Mouse (Mus musculus): ENCODE data around the gene Rab1b. TPM values are rescaled to one million over a fixed set of nuclear protein-coding genes. Genes with fewer than 3 reads are reported as not detected.

The Rab1b gene
- polyA plus RNA-seq, 1 experiment from 2014 or later, result 90.6 TPM

DNA sequence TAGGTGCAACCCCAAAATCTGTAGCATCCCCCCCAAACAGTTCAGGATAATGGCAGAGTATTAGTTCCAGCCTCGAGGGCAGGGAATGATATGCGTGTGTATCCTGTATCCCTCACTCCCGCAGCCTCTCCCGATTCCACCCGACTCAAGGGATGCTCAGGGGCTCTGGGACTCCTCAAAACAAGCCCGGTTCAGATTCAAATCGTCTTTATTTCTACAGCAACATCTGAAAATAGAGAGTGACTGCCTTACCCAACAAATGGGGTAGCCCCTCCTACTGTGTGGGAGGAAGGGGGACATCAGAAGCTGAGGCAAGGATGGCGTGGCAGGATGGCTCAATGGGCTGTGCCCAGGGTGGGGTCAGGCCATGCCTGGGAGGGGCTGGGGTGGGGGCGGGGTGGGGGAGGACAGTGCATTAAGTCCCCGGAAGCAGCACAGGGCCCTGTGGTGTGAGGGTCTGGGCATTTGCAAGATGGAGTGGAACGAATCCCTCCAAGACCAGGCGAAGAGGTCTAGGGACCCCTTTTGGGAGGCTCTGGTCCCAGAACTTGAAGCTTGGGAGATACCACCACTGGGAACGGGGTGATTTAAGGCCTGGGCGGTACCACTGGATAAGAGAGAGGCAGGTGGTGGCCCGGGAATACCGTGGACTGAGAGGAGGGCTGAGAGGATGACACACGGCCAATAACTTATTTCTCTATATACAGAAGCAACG, 841 bp upstream of the Rab1b start:
- H3K9ac ChIP-seq (replicated peaks), result no peak overlapping the region
- WGBS (ENCODE audit: insufficient replicate concordance), result 74% methylated on average over 18 of the region's 18 CpGs
- peak overlapping the region; percentile 97 for H3K4me2 ChIP-seq (ENCODE audit: low read depth, low read length)
- no peaks in the 10 kb centered on the region for H3K27me3 ChIP-seq (ENCODE audit: insufficient read depth, low read length)
- no peak for ATAC-seq
- TF ChIP-seq EP300 (IDR thresholded peaks at IDR 0.05; ENCODE audit: low read depth) (no peak), CTCF (IDR thresholded peaks at IDR 0.05; ENCODE audit: low read depth) (no peak)
- no peaks in the 10 kb centered on the region for H3K9me3 ChIP-seq (ENCODE audit: low read length)
- DNase-seq, result no peak
- peaks cover 30% of the 10 kb centered on the region for H3K36me3 ChIP-seq (replicated peaks; ENCODE audit: insufficient read depth, low read length)
- peaks cover 27% of the 10 kb centered on the region for H3K4me1 ChIP-seq (ENCODE audit: insufficient read depth)
- no peak overlapping the region for H3K4me3 ChIP-seq (ENCODE audit: low read depth, low read length)
- H3K27ac ChIP-seq (ENCODE audit: low read depth), result no peak overlapping the region

DNA sequence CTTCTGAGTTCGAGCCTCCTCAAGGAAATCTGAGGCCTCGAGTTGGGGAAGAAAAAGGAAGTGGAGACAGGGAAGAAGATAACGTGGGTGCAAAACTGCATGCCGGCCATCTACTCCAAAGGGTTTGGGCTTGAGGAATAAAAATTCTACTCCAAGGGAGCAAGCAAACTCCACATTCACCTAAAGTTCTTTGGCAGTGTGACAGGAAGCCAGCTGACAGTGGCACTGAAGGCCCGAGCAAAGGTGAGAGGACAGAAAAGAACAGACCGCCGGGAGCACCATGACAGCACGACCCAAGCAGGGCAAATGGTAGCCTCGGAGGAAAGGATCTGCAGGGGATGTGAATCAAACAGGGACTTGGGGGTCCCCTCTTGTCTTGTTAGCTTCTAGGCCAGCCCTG, 798 bp downstream of the Rab1b start:
- ATAC-seq, result no peak

DNA sequence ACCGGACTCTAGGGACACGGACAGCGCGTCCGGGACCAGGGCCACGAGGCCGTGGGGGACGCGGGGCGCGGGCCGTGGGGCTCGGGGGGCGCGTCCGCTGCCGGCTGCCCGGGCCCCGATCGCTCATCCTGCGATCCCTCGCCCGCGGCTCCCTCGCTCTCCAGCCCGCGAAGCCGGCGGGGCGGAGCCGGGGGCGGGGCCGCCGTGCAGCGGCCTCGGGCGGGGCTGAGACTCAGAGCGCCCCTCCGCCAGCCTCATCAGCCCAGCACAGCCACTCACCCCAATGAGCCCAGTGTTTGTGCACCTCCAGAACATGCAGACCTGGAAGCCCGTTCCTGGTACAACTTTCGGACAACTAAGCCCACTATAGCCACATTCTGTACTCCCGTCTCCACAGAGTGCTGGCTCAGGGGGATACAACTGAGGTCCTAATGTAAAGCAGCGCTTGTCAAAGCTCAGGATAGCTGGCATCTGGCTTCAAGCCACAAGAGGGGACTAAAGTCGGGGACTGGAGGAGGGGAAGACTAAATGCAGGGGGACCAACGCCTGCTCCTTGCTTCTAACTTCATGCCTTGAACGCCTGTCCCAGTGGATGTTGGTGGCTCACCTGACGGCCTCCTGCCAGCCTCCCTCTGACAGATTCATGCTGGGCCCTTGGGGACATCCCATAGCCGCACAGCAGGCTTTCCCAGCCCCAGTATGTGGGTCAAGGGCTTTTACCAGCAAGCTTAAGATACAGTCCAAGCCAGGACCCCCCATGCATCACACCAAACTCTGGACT, 8.3 kb downstream of the Rab1b start, which contains the start of gene Cnih2:
Gene Cnih2, minus strand, starts transcription at position 159 of the 781 bp plus-strand sequence.
- DNase-seq, result peak; percentile 71
- H3K9ac ChIP-seq (replicated peaks), result no peak within 1 kb of the TSS; the same call in 1 of the 2 replicates
- peak within 1 kb of the TSS; percentile 75 for H3K4me2 ChIP-seq (ENCODE audit: low read depth, low read length)
- 11% methylated on average over 26 of the region's 48 CpGs for WGBS (ENCODE audit: insufficient replicate concordance)
- H3K27me3 ChIP-seq (ENCODE audit: insufficient read depth, low read length), result peaks cover 22% of the 10 kb centered on the region
- peaks cover 11% of the 10 kb centered on the region for H3K4me1 ChIP-seq (ENCODE audit: insufficient read depth)
- no peaks in the 10 kb centered on the region for H3K9me3 ChIP-seq (ENCODE audit: low read length)
- peak; percentile 46 for ATAC-seq
- no peak within 1 kb of the TSS for H3K27ac ChIP-seq (ENCODE audit: low read depth)
- peak within 1 kb of the TSS; percentile 35 for H3K4me3 ChIP-seq (ENCODE audit: low read depth, low read length)
- peaks cover 40% of the 10 kb centered on the region for H3K36me3 ChIP-seq (replicated peaks; ENCODE audit: insufficient read depth, low read length)
- TF ChIP-seq CTCF (IDR thresholded peaks at IDR 0.05; ENCODE audit: low read depth) (no peak), EP300 (IDR thresholded peaks at IDR 0.05; ENCODE audit: low read depth) (no peak)

More for the DNA sequence above, 798 bp downstream of the Rab1b start:
- Histone ChIP-seq H3K36me3 (replicated peaks; ENCODE audit: insufficient read depth, low read length) (peaks cover 38% of the 10 kb centered on the region), H3K27me3 (ENCODE audit: insufficient read depth, low read length) (no peaks in the 10 kb centered on the region), H3K9me3 (ENCODE audit: low read length) (no peaks in the 10 kb centered on the region), H3K9ac (replicated peaks) (peak overlapping the region; percentile 90), H3K4me2 (ENCODE audit: low read depth, low read length) (peak overlapping the region; percentile 97), H3K4me1 (ENCODE audit: insufficient read depth) (peaks cover 27% of the 10 kb centered on the region), H3K27ac (ENCODE audit: low read depth) (peak overlapping the region; percentile 94), H3K4me3 (ENCODE audit: low read depth, low read length) (peak overlapping the region; percentile 87)
- DNase-seq, result peak; percentile 44
- WGBS (ENCODE audit: insufficient replicate concordance), result 2% methylated on average over 9 of the region's 9 CpGs
- TF ChIP-seq EP300 (IDR thresholded peaks at IDR 0.05; ENCODE audit: low read depth) (no peak), CTCF (IDR thresholded peaks at IDR 0.05; ENCODE audit: low read depth) (no peak)

DNA sequence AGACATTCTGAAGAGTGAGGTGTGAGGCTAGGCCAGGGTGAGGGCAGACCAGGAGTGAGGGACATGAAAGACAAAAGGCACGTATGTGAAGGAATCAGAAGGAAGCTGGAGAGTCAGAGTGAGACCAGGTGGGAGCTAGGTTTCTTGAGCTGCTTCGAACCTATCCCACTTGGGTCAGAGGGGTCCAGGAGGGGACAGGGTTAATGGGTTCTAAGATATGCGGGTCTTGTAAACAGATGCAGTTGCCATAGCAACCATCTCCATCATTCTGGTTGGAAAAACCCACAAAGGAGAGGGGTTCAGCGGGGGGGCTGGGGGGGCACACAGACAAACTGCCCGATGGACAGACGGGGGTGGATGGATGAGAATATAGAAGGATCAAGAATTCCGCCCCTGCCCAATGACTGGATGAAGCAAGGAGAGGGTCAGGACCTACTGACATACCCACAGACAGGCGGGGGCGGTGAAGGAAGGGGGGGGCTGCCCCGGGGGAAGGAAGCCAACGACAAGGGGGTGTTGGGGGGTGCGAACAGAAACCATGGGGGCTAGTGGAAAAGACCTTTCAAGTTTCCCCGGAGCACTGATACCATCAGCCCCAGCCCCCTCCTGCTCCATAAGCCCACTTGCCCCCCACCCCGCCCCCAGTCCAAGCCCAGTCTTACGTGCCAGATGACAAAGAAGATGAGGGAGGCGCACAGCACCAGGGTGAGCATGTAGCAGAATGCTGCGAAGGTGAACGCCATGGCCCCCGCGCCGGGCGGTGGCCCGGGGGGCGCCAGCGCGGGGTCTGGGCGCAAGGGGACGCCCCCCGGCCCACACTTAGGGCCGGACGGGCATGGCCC, 9.1 kb downstream of the Rab1b start:
- peak; percentile 12 for DNase-seq
- H3K27me3 ChIP-seq (ENCODE audit: insufficient read depth, low read length), result peaks cover 22% of the 10 kb centered on the region
- WGBS (ENCODE audit: insufficient replicate concordance), result 14% methylated on average over 25 of the region's 31 CpGs
- no peak overlapping the region for H3K27ac ChIP-seq (ENCODE audit: low read depth)
- H3K4me2 ChIP-seq (ENCODE audit: low read depth, low read length), result peak overlapping the region; percentile 75
- H3K4me1 ChIP-seq (ENCODE audit: insufficient read depth), result peaks cover 11% of the 10 kb centered on the region
- H3K4me3 ChIP-seq (ENCODE audit: low read depth, low read length), result peak overlapping the region; percentile 35
- no peaks in the 10 kb centered on the region for H3K9me3 ChIP-seq (ENCODE audit: low read length)
- TF ChIP-seq EP300 (IDR thresholded peaks at IDR 0.05; ENCODE audit: low read depth), result no peak
- TF ChIP-seq CTCF (IDR thresholded peaks at IDR 0.05; ENCODE audit: low read depth), result no peak
- H3K36me3 ChIP-seq (replicated peaks; ENCODE audit: insufficient read depth, low read length), result peaks cover 32% of the 10 kb centered on the region
- no peak overlapping the region; the same call in 1 of the 2 replicates for H3K9ac ChIP-seq (replicated peaks)
- no peak for ATAC-seq

DNA sequence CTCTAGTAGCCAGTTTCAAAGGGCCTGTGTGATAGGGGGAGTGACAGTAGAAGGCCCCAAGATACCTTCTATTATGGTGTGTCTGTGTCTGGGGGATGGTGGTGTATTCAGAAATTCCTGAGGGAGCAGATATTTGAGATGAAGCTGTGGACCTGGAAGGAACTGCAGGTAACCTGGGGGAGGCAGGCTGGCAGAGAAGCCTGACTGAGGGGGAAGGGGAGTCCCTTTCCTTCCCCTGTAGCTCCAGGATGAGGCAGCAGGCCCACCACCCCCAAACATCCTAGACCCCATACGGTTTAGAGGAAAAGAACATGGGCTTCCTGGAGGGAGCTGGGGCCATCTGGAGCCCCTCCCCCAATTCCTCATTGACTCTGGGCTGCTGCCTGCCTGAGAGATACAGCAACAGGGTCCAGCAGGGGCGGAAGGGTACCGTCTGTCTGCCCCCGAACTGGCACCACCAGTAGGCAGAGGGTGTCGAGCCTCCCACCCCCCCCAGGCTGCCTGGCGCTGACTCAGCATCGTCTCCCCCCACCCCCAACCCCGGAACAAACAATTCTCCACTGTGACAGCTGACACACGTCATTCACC, 10.9 kb downstream of the Rab1b start:
- no peak for ATAC-seq
- DNase-seq, result peak; percentile 17

More for the DNA sequence above, 10.9 kb downstream of the Rab1b start:
- no peak overlapping the region for H3K9ac ChIP-seq (replicated peaks)
- H3K27me3 ChIP-seq (ENCODE audit: insufficient read depth, low read length), result peaks cover 22% of the 10 kb centered on the region
- no peak for TF ChIP-seq EP300 (IDR thresholded peaks at IDR 0.05; ENCODE audit: low read depth)
- no peaks in the 10 kb centered on the region for H3K9me3 ChIP-seq (ENCODE audit: low read length)
- no peak overlapping the region for H3K27ac ChIP-seq (ENCODE audit: low read depth)
- H3K4me3 ChIP-seq (ENCODE audit: low read depth, low read length), result no peak overlapping the region
- 18% methylated on average over 9 of the region's 9 CpGs for WGBS (ENCODE audit: insufficient replicate concordance)
- H3K4me1 ChIP-seq (ENCODE audit: insufficient read depth), result peaks cover 11% of the 10 kb centered on the region
- H3K4me2 ChIP-seq (ENCODE audit: low read depth, low read length), result no peak overlapping the region
- H3K36me3 ChIP-seq (replicated peaks; ENCODE audit: insufficient read depth, low read length), result peaks cover 28% of the 10 kb centered on the region

Data from liver, postnatal 0 days (tissue).